Mouse (Mus musculus) kidney, adult 2 months (tissue): Measurements from ENCODE around the gene Pla2g1b.
A peak's percentile ranks its signal among the peaks of the same experiment; 100 is the strongest.
"Not testable (repeated sequence)": the region's sequence is repeated elsewhere in the genome, so short reads cannot be mapped to it uniquely, and the experiment has no call there.

ENCODE experiments used
- CTCF ChIP-seq: fragments of 200-500 bp; conservative IDR thresholded peaks from 2 replicates; pipeline ENCODE4 v1.5.1; 2011; ENCODE audit warnings: low read depth, mild to moderate bottlenecking, control low read depth, low read length, moderate library complexity, mixed read lengths; ENCODE audit not compliant: insufficient read depth, insufficient read length
- POLR2A ChIP-seq: fragments of 200-500 bp; IDR thresholded peaks from one replicate; pipeline ENCODE4 v1.6.1; 2011; ENCODE audit warnings: low read depth, low read length, control low read depth

- TF ChIP-seq CTCF, result peak; percentile 59
- not testable (repeated sequence) for TF ChIP-seq POLR2A
Observed at GRCm38 (mm10) chr5:115442663-115443062, 23.4 kb upstream of the Pla2g1b start.
